Mouse (Mus musculus) adrenal gland, adult 2 months (tissue): ENCODE measurements around the gene Tet1. TPM values are rescaled to one million over a fixed set of nuclear protein-coding genes. Genes with fewer than 3 reads are reported as not detected.

Experiments used
- DNase-seq: peaks from one replicate; pipeline ENCODE4 v3.0.0; 2021
- polyA plus RNA-seq: library from polyadenylated mRNA; depleted of rRNA; stranded (reverse); fragments of >200 nt; gene quantifications from 2 replicates; pipeline ENCODE4 v1.2.3, GENCODE M21; 2012
- total RNA-seq, 2 experiments: library from RNA; stranded (reverse); gene quantifications; 2 replicates each; pipeline ENCODE4 v1.2.3; 2021

Gene Tet1
- total and polyA plus RNA-seq, 3 experiments, result 0.44 to 3.0 (median 2.7) TPM

DNA sequence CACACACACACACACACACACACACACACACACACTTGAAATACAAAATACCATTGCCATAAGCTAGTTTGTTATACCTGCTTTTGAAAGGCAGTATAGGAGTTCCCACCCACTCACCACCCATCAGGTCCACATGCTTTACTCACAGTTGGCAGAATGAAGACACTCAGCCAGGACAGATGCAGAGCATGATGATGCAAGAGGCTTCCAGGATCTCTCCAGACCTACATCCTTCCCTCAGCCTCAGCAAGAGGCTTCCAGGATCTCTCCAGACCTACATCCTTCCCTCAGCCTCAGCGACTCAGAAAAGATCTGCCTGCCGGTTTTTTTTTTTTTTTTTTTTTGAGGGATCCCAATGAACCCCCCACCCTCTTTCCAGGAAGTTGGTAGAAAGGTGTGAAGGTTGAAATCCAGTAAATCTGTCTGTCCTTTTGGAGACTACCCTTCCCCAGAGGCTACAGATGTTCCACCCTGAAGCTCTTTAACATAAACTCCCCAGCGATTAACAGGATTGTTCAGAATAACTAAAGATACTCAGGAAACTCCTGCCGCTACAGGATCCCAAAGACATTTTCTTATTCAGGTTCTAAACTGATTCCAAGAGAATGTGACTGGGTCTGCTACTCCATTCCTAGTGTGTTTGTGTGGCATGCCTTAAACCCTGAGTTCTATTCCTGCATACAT lies 16.1 kb downstream of the Tet1 start:
- no peak for DNase-seq

GRCm38 (mm10) chr10:62891025-62891424 lies 17.8 kb downstream of the Tet1 start:
- DNase-seq, result no peak

- peak; percentile 58 for DNase-seq
Observed at GRCm38 (mm10) chr10:62886799-62887591, 21.8 kb downstream of the Tet1 start.

- peak; percentile 39 for DNase-seq
Observed at GRCm38 (mm10) chr10:62885969-62886798, 22.6 kb downstream of the Tet1 start.

- no peak for DNase-seq
Observed at GRCm38 (mm10) chr10:62885460-62885859, 23.3 kb downstream of the Tet1 start.

- DNase-seq, result no peak
Observed at GRCm38 (mm10) chr10:62884517-62884916, 24.3 kb downstream of the Tet1 start.

- no peak for DNase-seq
Observed at GRCm38 (mm10) chr10:62883933-62884372, 24.8 kb downstream of the Tet1 start.

DNA sequence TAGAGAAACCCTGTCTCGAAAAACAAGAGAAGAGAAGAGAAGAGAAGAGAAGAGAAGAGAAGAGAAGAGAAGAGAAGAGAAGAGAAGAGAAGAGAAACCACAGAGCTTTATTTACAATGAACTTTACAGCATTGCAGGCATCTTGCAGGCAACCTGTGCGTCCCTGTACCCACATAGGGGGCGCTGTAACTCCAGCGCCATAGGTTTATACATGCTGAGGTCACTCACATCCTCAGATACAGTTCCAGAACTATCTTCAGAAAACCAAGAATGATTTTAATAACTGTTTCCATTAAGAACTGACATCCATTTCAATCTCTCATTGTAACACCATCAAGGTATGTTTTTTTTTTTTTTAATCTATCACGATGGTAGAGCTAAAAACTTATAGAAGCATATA lies 27.6 kb downstream of the Tet1 start:
- no peak for DNase-seq

- no peak for DNase-seq
Observed at GRCm38 (mm10) chr10:62878056-62878455, 30.7 kb downstream of the Tet1 start.

- no peak for DNase-seq
Observed at GRCm38 (mm10) chr10:62875565-62875964, 33.2 kb downstream of the Tet1 start.

- DNase-seq, result no peak
Observed at GRCm38 (mm10) chr10:62874828-62875227, 34.0 kb downstream of the Tet1 start.

- peak; percentile 15 for DNase-seq
Observed at GRCm38 (mm10) chr10:62866035-62866791, 42.6 kb downstream of the Tet1 start.

DNA sequence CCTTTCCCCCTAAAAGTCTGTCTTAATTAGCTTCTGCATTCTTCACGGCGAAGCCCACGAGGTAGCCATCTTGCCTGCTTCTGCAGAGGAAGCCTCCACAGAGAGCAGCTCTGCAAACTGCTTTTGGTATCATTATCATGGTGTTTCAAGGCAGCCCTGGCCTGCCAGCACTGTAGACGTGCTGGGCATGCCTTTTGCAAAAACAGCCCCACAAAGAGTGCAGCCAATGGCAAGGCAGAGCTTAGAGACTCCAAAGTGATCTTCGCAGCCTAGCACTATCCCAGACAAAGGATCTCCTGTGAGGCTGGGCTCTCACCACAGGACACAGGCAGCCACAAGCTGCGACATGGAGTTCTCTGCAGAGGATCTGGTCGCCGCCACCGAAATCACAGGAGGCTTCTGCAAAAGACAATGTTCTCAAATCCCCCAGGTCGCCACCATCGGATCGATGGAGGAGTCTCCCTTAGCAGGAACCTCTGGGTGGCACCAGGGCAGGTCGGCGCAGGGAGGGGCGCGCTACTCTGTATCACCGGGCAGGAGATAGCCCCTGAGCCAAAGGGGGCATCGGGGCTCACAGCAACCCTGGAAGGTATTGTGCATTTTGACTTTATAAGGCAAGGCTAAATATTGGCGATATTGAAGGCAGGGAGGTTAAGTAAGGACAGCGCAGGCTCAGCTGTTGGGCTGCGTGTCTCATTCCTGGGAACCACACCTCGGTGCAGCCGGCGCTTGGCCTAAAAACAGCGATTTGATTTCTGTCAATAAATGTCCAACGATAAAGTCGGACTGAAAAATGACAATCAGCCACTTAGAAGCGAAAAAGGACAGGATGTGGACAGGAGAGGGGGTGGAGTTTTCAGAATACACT lies 43.4 kb downstream of the Tet1 start:
- DNase-seq, result peak; percentile 75

DNA sequence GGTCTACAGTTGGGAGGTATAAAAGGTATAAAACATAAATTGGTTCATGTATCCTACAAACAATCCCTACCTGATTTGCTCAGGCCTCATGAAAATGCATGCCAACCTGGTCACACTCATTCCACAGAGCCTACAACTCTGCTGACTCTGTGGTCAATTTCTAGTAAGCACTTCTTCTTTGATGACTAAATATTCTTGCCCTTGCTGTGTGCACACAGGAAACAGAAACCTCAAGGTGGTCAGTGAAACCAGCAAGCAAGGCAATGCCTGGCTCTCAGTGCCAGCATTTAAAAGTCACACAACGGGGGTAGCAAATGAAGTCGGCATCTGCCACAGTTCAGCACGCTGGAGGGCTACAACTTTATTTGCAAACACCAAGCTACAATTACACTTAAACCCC lies 45.2 kb downstream of the Tet1 start:
- no peak for DNase-seq

GRCm38 (mm10) chr10:62862435-62862834 lies 46.4 kb downstream of the Tet1 start:
- no peak for DNase-seq

- DNase-seq, result no peak
Observed at GRCm38 (mm10) chr10:62858967-62859366, 49.8 kb downstream of the Tet1 start.

- no peak for DNase-seq
Observed at GRCm38 (mm10) chr10:62856690-62857290, 52.0 kb downstream of the Tet1 start.

DNA sequence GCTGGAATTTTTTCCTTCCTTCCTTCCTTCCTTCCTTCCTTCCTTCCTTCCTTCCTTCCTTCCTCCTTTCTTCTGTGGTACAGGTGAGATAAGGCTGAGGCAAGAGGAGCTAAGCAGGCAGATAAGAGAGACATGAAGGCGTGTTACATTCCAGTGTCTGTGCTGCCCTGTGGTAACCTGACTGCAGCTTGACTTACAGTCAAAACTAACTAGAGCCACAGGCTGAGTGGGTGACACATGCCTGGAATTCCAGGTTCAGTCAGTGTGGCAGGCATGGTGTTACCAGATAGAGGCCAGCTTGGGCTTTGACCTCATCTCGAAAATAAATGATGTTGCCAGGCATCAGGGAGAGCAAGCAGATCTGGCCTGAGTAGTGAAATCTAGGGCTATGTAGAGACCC lies 53.8 kb downstream of the Tet1 start:
- no peak for DNase-seq

DNA sequence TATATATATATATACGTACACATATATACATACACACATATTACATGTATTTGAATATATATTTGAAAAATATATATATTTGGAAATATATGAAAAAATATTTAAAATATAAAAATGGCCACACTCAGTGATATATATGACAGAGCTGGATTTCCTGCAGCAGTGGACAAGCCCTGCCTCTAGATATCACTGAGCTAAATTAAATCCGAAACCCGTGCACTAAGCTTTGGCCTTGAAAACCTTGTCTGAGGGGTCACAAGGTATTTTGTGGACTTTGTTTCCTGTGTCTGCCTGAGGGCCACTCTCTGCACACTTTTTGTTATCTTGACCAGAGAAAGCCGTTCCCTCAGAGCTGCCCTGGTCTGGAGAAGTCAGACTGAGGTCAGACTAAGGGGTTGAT lies 54.2 kb downstream of the Tet1 start:
- no peak for DNase-seq

DNA sequence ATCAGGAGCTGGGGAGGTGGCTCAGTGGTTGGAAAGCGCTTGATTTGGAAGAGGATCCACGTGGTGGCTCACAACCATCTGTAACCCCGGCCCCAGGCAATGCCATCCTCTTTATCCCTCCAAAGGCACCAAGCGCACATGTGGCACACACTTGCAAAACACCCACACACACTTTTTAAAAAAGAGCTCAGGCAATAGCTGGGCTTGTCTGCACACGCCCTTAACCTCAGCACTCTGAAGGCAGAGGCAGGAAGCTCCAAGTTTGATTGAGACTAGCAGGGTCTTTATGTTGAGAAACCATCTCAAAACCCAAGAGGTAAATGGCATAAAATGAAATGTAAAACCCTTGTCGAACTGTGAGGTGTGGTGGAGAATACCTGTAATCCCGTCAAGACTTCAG lies 57.2 kb downstream of the Tet1 start:
- no peak for DNase-seq
